Mouse (Mus musculus): Measurements from ENCODE around the gene Klrb1f.
"Not testable (repeated sequence)": the region's sequence is repeated elsewhere in the genome, so short reads cannot be mapped to it uniquely, and the experiment has no call there.

- TF ChIP-seq POLR2A (IDR thresholded peaks at IDR 0.05; ENCODE audit: insufficient read length, low read depth); USF1 (IDR thresholded peaks at IDR 0.05; ENCODE audit: low read depth): not testable (repeated sequence)
These were observed 33.7 kb upstream of the Klrb1f start for GRCm38 (mm10) chr6:129012012-129012411.

Measured in myocyte (in vitro differentiated cells).